Mouse (Mus musculus) cerebellum, adult (tissue): ENCODE measurements at regions not wholly inside any gene's neighbourhood (a gene's known extent, or its start where the extent isn't known, plus 50 kb on each side); places are given as distances from the start of the nearest gene placed in this dataset.

Experiments used
- ATAC-seq: cut with Nextera tagmentation; 2 replicates; pipeline ENCODE4 v1.9.2; 2017; ENCODE audit warnings: mild to moderate bottlenecking, moderate library complexity, mixed read lengths; ENCODE audit not compliant: insufficient number of reproducible peaks, low FRiP score, low TSS enrichment

- ATAC-seq: no peak
Measured at GRCm38 (mm10) chr12:74527190-74527621, 211.0 kb upstream of the Gm11042 start.

- no peak for ATAC-seq
Measured at GRCm38 (mm10) chr12:74523988-74524387, 207.8 kb upstream of the Gm11042 start.

- ATAC-seq: no peak
Measured at GRCm38 (mm10) chr12:74518032-74518431, 201.8 kb upstream of the Gm11042 start.

- ATAC-seq: no peak
Measured at GRCm38 (mm10) chr12:74516527-74516926, 200.3 kb upstream of the Gm11042 start.

- no peak for ATAC-seq
Measured at GRCm38 (mm10) chr12:74502791-74503190, 186.6 kb upstream of the Gm11042 start.

- no peak for ATAC-seq
Measured at GRCm38 (mm10) chr12:74477619-74478018, 161.4 kb upstream of the Gm11042 start.

GRCm38 (mm10) chr12:74474741-74475140 is 158.5 kb upstream of the Gm11042 start:
- no peak for ATAC-seq

- no peak for ATAC-seq
Measured at GRCm38 (mm10) chr12:74458521-74458920, 142.3 kb upstream of the Gm11042 start.

- ATAC-seq: no peak
Measured at GRCm38 (mm10) chr12:74452375-74453090, 136.3 kb upstream of the Gm11042 start.

GRCm38 (mm10) chr12:74448248-74448647 is 132.1 kb upstream of the Gm11042 start:
- ATAC-seq: no peak

- no peak for ATAC-seq
Measured at GRCm38 (mm10) chr12:74434874-74435273, 118.7 kb upstream of the Gm11042 start.

GRCm38 (mm10) chr12:74414738-74415137 is 98.5 kb upstream of the Gm11042 start:
- no peak for ATAC-seq

GRCm38 (mm10) chr12:74410511-74410910 is 94.3 kb upstream of the Gm11042 start:
- ATAC-seq: no peak

GRCm38 (mm10) chr12:74407591-74408095 is 91.4 kb upstream of the Gm11042 start:
- no peak for ATAC-seq

- no peak for ATAC-seq
Measured at GRCm38 (mm10) chr12:74389811-74390210, 73.6 kb upstream of the Gm11042 start.
